Mouse (Mus musculus) liver, embryonic 14 days (tissue): ENCODE data around the gene Ccr3. TPM values are rescaled to one million over a fixed set of nuclear protein-coding genes. Genes with fewer than 3 reads are reported as not detected.

Experiments used
- polyA plus RNA-seq: library from polyadenylated mRNA; depleted of rRNA; stranded (reverse); fragments of >200 nt; gene quantifications from 2 replicates; pipeline ENCODE4 v1.2.3, GENCODE M21; 2012; rRNA removed

Gene Ccr3
- polyA plus RNA-seq = 0.03 and 0.05 TPM in 2 replicates

DNA sequence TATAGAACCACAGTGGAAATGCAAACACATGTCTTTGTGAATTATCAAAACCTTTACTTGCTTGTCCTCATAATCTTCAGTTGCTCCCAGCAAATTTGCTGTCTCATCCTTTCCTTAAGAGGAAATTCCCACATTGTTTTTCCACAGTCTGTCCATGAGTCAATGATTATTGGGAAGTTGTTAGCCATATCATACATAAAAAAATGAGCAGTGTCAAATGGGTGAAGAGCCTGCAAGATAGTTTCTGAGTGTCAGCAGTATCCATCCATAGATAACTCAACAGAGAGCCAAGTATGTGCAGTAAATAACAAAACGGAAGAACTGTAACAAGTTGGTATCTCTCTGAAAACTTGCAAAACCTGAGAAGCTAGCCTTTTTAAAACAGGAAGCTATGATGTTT lies at the start of gene Ccr3:
Gene Ccr3 (plus strand): TSS at position 301 of the 400 bp plus-strand sequence.

DNA sequence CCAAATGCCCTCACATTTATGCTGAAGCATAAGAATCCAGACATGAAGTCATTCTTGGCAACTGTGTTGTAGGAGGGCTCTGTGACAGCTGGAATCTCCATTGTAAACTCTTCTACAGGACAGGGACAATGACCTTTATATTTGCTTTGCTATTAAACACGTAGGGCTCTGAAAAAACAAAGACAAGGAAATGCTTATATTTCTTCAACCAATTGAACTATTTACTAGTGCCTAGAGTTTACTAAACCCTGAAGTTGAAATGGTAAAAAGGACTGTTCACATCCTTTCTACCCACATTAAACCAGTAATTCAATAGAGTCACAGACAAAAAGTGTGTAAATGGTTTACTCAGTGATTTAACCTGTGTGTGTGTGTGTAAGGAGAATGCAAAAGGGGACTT lies 43.5 kb upstream of the Ccr3 start, which contains the start of gene Ccr1l1:
Gene Ccr1l1 (minus strand): TSS at position 101 of the 400 bp plus-strand sequence.

Other genes starting within 250 kb of the Ccr3 start
- 0.02 and 0.03 TPM in 2 replicates for gene Cxcr6, start 215.5 kb upstream of the Ccr3 start, polyA plus RNA-seq
- 2.0 and 2.2 TPM in 2 replicates for gene Fyco1, start 170.1 kb upstream of the Ccr3 start, polyA plus RNA-seq
- under 0.01 TPM in 1 of 2 replicates, not detected in the other for gene Xcr1, start 159.9 kb upstream of the Ccr3 start, polyA plus RNA-seq
- 1.1 TPM in 2 replicates for gene Ccr1, start 53.3 kb upstream of the Ccr3 start, polyA plus RNA-seq
- gene Ccr1l1, start 43.6 kb upstream of the Ccr3 start, polyA plus RNA-seq = 0.02 TPM in 1 of 2 replicates, not detected in the other
- gene Ccr2, start 80.0 kb downstream of the Ccr3 start, polyA plus RNA-seq = 2.3 and 3.6 TPM in 2 replicates
- 0.45 and 1.0 TPM in 2 replicates for gene Ccr5, start 99.6 kb downstream of the Ccr3 start, polyA plus RNA-seq